Mouse (Mus musculus) right cerebral cortex, postnatal 4 days (tissue): ENCODE results near the gene Stk38.
"Not testable (repeated sequence)": the region's sequence is repeated elsewhere in the genome, so short reads cannot be mapped to it uniquely, and the experiment has no call there.

Experiments used
- DNase-seq: peaks from one replicate; pipeline ENCODE4 v3.0.0-alpha.2; 2022

Stk38 gene

DNA sequence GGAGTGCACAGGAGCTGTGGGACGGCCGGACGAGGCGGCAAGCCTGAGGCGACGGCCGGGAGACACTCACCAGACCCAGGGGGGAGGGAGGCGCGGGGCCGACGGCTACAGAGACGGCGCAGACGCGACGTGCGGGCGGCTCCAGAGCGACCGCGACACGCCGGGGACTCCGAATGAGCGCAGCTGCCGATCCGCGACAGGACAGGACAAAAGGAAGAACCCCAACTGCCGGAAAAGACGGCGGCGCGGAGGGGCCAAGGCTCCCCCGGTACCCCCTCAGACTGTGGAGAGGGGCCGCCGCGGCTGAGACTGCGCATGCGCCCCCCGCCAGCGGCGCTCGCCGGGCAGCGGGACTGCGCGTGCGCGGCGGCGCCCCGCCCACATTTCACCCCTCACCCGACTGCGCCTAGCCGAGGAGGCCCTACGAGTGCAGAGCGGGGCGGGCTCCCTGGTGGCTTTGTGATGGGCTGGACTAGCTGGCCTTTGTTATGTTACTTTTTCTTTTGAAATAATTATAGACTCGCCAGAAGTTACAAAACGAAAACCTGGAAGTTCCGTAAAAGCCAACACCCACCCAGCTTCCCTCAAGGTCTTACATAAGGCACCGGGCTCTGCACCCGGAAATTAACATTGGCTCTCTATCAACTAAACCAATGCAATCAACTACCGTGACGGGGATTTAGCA lies at the start of gene Stk38:
TSS of gene Stk38 (minus strand) at position 355 of the 685 bp plus-strand sequence.
- DNase-seq = peak; percentile 89

DNA sequence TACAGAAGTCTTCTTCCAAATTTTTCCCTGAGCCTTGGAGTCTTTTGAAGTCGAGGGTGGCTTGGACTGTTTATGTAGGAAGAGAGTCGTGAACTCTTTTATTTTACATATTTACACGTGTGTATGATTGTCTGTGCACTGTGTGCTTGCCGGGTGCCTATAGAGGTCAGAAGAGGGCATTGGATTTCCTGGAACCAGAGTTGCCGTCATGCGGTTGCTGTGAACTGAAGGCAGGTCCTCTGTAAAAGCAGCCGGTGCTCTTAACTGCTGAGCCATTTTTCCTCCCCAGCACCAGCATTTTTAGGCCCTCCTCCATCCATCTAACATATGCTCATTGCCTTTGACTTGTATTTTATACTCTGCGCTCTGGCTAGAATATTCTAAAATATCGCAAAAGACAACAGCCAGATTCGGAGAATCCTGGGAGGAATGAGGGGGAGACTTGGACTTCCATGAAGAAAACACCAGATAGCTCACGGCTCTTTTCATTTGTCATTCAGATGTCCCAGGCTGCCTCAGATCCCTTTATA lies 49.6 kb upstream of the Stk38 start:
- no peak for DNase-seq

DNA sequence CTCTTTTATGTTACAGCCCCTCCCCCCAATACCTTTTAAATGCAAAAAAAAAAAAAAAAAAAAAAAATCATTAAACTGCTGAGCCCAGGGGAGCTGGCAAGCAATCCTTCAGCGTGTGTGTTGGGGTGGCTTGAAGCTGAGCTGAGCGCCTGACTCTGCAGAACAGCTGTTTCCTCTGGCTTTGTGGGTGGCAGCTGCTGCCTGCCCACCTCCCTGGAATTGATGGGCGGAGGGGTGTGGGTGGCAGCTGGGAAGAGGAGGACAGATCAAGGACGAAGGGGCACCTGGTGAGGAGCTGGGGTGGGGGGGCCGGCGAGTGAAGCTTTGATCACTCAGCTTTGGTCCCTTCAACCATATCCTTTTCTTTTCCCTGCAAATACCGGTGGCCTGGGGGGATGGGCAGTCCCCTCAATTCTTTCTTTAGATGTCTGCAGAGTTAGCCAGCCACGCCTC lies 48.9 kb upstream of the Stk38 start:
- no peak for DNase-seq

- no peak for DNase-seq
Observed at GRCm38 (mm10) chr17:29056207-29056606, 48.4 kb upstream of the Stk38 start.

GRCm38 (mm10) chr17:29055586-29055985 lies 47.8 kb upstream of the Stk38 start:
- no peak for DNase-seq

- no peak for DNase-seq
Observed at GRCm38 (mm10) chr17:29054429-29054828, 46.6 kb upstream of the Stk38 start.

GRCm38 (mm10) chr17:29053841-29054240 lies 46.0 kb upstream of the Stk38 start:
- no peak for DNase-seq

DNA sequence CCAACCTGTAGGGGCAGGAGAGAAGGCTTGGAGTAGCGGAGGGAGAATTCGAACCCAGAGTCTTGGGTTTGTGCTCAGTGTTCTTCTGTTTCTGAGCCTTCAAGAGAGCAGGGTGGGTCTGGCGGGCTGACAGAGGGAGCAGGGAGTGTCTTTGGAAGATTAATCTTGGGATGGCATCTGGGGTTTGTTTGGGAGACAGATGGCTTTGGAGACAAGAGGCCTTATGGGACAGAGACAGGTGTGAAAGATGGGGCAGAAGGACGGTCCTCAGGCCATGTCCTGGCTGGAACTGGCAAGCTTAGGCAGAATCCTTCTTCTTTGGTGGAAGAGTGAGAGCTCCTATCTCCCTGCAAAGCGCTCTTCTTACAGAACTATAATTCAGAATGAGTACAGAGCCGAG lies 45.3 kb upstream of the Stk38 start:
- no peak for DNase-seq

GRCm38 (mm10) chr17:29050791-29051190 lies 43.0 kb upstream of the Stk38 start:
- DNase-seq = no peak

- DNase-seq = no peak
Observed at GRCm38 (mm10) chr17:29049923-29050322, 42.1 kb upstream of the Stk38 start.

DNA sequence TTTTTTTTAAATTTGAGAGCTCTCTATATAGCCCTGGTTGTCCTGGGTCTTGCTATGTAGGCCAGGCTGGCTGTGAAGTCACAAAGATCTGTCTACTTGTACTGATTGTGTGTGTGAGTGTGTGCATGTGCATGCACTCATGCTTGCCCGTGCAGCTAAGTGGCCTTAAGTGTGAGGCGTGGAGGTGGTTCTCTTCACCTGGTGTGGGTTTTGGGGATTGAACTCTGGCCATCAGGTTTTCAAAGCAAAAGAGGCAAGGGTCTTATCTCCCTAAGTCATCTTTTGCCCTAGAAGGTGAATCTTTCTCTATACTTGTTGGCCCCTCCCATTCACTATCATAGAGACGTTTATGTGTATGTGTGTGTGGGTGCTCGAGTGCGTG lies 41.7 kb upstream of the Stk38 start:
- no peak for DNase-seq

DNA sequence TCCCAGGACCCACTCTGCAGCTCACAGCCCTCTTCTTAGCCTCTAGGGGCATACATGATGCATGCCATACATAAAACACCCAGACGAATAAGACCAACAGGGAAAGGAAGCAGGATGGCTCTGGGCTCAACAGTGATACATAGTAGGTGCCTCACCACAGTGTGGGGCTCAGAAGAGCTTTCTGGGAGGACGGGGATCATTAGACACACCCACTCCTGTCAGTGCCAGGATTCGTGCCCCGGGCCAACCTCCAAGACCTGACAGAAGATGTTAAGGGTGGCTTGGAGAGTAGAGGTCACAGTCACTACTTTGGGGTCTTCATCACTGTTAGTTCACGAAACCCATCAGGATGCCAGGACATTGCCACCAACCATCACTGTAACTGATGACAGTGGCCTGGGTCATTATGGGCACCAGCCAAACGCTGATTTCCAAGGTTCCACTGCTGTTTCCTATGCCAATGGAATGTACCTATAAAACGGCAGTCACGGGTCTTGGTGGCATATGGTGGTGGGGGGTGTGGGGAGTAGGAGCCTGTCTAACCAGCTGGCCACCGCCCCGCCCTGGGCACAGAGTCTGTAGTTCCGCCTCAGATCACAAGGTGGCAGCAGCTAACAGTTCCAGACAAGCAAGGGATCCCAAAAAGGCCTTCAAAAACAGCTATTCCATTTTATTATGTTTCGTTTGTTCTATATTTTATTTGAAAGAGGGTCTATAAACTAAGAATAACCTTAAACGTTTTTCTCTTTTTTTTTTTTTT lies 41.1 kb upstream of the Stk38 start:
- peak; percentile 92 for DNase-seq

DNA sequence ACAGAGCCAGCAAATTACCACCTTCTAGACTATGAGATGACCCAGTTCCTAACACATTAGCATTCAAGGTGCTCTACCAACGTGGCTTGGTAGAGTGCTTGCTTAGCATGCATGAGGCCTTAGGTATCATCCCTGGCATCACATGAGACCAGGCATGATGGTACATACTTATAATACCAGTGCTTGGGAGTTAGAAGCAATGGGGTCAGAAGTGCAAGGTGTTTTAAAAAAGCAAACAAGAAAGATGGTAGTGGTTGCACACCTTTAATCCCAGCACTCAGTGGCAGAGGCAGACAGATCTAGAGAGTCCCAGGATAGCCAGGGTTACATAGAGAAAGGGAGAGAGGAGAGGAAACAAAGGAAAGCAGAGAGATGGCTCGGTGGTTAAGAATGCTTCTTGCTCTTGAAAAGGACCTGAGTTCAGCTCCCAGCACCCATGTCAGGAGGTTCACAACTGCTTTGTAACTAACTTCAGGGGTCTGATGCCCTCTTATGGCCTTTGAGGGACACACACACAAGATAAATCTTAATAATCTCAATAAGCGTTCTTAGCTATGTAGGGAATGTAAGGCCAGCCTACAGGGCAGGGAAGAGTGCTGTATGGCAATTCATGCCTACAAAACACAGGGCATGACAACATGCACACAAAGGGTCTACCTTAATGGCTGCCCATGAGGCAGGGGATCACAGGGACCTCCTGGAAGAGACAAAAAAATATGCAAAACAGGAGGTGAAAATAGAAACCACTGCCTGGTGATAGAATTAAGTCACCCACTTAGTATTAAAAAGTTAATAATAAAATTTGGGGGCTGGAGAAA lies 40.1 kb upstream of the Stk38 start:
- DNase-seq = no peak

GRCm38 (mm10) chr17:29046863-29047262 lies 39.1 kb upstream of the Stk38 start:
- DNase-seq = no peak

DNA sequence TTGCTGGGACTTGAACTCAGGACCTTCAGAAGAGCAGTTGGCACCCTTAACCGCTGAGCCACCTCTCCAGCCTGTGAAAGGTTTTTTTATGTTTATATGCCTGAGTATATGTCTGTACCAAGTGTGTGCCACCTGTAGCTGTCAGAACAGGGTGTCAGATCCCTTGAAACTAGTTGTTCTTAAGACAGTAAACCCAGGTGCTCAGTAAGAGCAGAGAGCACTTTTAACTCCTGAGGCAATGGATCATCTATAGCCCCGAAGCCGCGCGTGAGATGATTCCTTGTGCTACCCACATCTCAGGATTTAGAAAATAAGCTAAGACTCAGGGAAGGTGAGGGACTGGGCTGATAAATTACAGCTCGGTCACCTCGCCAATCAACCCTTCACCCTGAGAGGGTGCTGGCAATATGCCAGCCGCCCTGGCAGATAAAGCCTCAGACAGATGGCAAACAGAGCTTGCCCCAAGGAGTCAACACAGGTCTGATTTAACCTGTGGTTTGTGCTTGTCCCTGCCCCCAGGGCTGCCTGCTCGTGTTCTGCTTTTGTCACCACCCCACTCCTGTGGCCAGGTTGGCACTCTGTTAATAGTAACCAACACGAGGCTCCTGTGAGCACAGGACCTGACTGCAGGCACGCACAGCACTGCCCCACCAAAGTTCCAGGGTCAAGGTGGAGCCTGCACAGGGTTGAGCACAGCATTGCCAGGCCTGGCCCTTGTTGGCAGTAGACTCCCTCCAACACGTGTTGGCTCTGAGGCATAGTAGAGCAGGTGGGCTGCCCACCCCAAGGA lies 38.1 kb upstream of the Stk38 start:
- peak; percentile 44 for DNase-seq

DNA sequence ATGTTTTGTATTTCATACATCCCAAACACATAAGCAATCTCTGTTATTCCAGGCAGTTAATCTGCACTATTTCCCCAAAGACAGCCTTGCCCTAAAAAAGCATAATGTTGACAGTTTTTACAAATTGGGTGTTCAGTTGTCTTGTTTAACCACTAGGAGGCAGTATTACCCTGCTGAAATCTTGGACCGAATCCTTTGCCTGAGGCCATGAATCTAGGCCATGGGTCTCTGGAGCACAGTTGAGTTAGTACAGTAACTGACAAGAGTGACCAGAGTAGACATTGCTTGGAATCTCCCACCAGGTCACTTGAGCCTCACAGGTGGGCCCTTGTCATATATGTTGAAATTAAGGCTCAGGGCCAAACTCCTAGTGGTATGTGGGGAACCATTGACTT lies 37.1 kb upstream of the Stk38 start:
- no peak for DNase-seq

DNA sequence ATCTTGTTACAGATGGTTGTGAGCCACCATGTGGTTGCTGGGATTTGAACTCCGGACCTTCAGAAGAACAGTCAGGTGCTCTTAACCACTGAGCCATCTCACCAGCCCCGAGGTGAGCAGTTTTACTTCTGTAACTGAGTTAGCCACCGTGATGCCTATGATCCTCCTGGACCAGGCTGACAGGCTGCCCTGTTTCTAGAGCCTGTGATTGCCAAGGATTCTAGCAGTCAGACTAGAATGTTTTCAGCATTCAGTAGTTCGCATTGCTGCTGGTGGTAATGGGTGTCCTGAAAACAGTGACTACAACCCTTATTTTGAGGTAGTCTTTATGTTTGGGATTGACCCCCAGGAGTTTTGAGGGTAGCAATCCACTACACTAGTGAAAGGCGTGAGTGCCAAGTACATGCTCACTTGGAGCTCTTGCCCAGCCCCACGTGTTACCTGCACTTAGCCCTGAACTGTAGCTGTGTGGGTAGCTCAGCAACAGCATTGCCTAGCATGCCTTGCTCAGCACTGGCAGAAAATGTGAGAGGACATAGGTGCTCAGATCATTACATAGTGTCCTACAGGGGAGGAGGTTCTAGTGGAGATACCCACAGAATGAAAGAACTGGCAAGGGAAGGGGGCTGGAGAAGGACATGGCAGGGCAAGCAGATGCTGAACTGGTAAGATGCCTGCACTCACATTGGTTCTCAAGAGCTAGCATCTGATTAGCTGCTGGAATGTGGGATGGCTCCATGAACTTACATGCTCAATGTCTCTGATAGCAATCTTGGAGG lies 36.5 kb upstream of the Stk38 start:
- DNase-seq = no peak

DNA sequence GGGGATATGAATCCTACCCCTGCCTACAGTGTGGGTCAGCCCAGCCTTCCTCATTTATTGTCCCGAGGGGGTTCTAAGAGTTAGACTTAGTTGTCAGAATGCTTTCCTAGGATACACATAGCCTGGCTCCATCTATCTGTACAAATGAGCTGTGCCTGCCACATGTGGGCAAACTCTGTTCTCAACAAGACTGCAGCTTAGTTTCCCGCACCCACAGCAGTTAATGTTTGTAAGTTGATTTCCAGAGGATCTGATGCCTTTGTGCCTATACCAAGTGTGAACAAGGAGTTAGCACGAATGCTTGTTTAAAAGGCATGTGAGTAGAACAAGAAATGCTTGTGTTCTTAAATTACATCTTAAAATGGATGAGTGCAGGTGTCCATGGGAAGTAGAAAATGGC lies 35.8 kb upstream of the Stk38 start:
- DNase-seq = no peak

GRCm38 (mm10) chr17:29042569-29042968 lies 34.8 kb upstream of the Stk38 start:
- DNase-seq = no peak

GRCm38 (mm10) chr17:29041632-29042031 lies 33.8 kb upstream of the Stk38 start:
- DNase-seq = not testable (repeated sequence)

GRCm38 (mm10) chr17:29039351-29039750 lies 31.6 kb upstream of the Stk38 start:
- DNase-seq = no peak

DNA sequence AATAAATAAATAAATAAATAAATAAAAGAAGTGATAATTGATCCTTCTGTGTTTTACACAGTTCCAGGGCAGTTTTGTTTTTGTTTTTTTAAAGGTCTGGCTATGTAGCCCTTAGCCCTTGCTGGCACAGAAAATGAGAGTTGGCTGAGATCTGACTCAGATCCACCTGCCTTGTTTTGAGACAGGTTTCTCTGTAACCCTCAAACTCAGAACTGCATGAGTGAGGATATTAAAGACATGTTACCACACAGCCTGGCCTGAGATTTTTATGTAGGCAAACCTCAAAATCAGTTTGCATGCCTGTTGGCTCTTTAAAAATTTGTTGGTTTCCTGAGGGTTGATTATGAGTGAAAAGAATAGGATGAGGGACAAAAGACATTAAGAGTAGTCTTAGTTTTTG lies 27.7 kb upstream of the Stk38 start:
- DNase-seq = no peak
